ENCODE assay signal across 16 mouse cellular contexts in the genomic region with DNA sequence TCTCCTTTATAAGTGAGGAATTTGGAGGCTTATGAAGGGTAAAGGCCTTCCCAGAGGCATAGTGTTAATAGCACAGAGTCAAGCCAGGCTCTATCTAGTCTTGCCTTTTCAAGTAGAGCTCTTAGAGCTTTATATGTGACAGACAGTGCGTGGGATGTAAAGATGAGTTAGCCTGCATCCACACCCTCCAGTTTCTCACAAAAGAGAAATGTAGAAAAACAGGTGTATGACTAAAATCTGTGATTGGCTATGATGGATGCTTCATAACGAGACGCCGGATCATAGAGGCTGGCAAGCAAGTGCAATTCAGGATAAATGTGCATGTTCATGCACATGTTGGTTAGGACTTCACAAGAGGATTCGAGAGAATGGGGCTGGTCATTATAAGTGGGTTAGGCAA.
"Had no signal": no experiment of that assay in that cellular context is flagged by ENCODE, and none has a peak within 500 bp of the region (broad histone marks: within the 10 kb centered on the region; RNA-seq: fewer than 3 reads in every experiment).

No protein-coding gene starts in this region.

- H3K4me3 ChIP-seq: lung, embryonic 15.5 days; megakaryocyte, embryonic 14.5 days; midbrain, embryonic 13.5 days; midbrain, embryonic 15.5 days; neural tube, embryonic 12.5 days; stomach, embryonic 15.5 days had no signal

- H3K27ac ChIP-seq: lung, embryonic 15.5 days; macrophage; midbrain, embryonic 13.5 days; midbrain, embryonic 15.5 days; neural tube, embryonic 12.5 days; stomach, embryonic 15.5 days; stomach, postnatal 0 days had no signal

- DNase-seq: liver, postnatal 0 days; lung, adult 2 months; lung, postnatal 14 days; lung, postnatal 36 days; thymus, adult 2 months; thymus, postnatal 25 days; thymus, postnatal 4 days had no signal

- ATAC-seq: liver, postnatal 0 days; lung, postnatal 0 days; midbrain, embryonic 13.5 days; midbrain, embryonic 15.5 days had no signal
